Mouse (Mus musculus): ENCODE data around the gene Gucy2g. TPM values are rescaled to one million over a fixed set of nuclear protein-coding genes. Genes with fewer than 3 reads are reported as not detected.
"Not testable (repeated sequence)": the region's sequence is repeated elsewhere in the genome, so short reads cannot be mapped to it uniquely, and the experiment has no call there.

The Gucy2g gene
- polyA plus RNA-seq, 1 experiment: 0.05 TPM

GRCm38 (mm10) chr19:55177143-55177542, 63.9 kb downstream of the Gucy2g start:
- no peak for DNase-seq (ENCODE audit: low read depth)
- no peak for TF ChIP-seq POLR2A (IDR thresholded peaks at IDR 0.05; ENCODE audit: borderline replicate concordance, extremely low read depth, insufficient read depth, insufficient read length, poor library complexity, severe bottlenecking)
- no peak for TF ChIP-seq CTCF (IDR thresholded peaks at IDR 0.05; ENCODE audit: borderline replicate concordance, extremely low read depth, insufficient read depth, insufficient read length)

DNA sequence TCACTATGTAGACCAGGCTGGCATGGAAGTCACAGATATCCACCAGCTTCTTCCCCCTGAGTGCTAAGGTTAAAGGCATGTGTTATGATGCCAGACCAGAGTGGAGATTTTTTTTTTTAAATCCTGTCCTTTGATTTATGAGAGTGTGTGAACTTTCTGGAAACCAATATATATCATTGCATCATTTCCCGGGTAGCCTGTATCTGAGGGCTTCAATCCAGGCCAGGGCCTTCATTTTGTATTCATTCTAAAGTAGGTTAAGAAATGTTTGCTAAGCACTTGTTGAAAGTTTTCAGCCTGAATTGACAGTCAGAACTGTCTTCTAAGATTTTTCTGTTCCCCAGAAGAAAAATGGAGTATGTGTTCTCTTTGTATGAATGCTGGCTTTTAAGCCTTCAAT, 69.5 kb downstream of the Gucy2g start:
- TF ChIP-seq CTCF (IDR thresholded peaks at IDR 0.05; ENCODE audit: borderline replicate concordance, extremely low read depth, insufficient read depth, insufficient read length) (no peak), POLR2A (IDR thresholded peaks at IDR 0.05; ENCODE audit: borderline replicate concordance, extremely low read depth, insufficient read depth, insufficient read length, poor library complexity, severe bottlenecking) (no peak)
- DNase-seq (ENCODE audit: low read depth): no peak

GRCm38 (mm10) chr19:55170399-55170798, 70.6 kb downstream of the Gucy2g start:
- TF ChIP-seq POLR2A (IDR thresholded peaks at IDR 0.05; ENCODE audit: borderline replicate concordance, extremely low read depth, insufficient read depth, insufficient read length, poor library complexity, severe bottlenecking) (no peak), CTCF (IDR thresholded peaks at IDR 0.05; ENCODE audit: borderline replicate concordance, extremely low read depth, insufficient read depth, insufficient read length) (no peak)
- no peak for DNase-seq (ENCODE audit: low read depth)

GRCm38 (mm10) chr19:55169236-55169729, 71.8 kb downstream of the Gucy2g start:
- DNase-seq (ENCODE audit: low read depth): not testable (repeated sequence)

DNA sequence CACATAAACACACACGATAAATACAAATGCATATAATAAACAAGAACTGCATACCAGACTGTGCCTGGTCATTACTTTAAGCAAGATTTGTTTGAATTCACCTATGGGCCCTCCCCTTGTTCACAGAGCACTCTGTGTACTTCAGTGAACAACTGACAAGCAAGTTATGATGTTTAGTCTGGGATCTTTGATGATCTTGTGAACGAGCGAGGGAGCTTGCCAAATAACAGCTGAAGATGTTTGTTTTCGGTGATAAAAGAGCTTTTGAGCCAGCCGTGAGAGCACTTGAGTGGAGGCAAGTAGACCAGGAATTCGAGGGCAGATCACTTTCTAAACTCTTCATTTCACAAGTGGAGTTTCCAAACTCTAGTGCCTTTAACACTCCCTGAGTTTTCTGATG, 72.7 kb downstream of the Gucy2g start:
- DNase-seq (ENCODE audit: low read depth): no peak
- TF ChIP-seq CTCF (IDR thresholded peaks at IDR 0.05; ENCODE audit: borderline replicate concordance, extremely low read depth, insufficient read depth, insufficient read length) (no peak), POLR2A (IDR thresholded peaks at IDR 0.05; ENCODE audit: borderline replicate concordance, extremely low read depth, insufficient read depth, insufficient read length, poor library complexity, severe bottlenecking) (no peak)

DNA sequence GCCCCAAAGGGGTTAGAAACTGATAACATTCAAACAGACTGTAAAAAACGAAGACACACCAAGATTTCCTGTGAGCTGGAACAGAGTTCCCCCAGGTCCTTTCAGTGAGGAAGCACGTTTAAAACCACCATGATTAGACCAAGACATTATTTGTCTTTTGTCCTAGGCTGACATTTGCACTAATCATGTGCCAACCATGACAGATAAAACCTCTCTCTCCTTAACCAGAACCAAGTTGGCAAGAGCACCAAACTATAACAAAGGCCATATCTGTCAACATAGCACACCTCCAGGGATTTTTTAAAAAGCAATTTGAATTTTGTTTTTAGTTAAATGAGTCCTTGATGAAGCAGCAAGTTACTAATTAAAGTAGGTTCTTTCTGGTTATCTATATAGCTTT, 73.3 kb downstream of the Gucy2g start:
- no peak for DNase-seq (ENCODE audit: low read depth)
- no peak for TF ChIP-seq POLR2A (IDR thresholded peaks at IDR 0.05; ENCODE audit: borderline replicate concordance, extremely low read depth, insufficient read depth, insufficient read length, poor library complexity, severe bottlenecking)
- no peak for TF ChIP-seq CTCF (IDR thresholded peaks at IDR 0.05; ENCODE audit: borderline replicate concordance, extremely low read depth, insufficient read depth, insufficient read length)

- TF ChIP-seq CTCF (IDR thresholded peaks at IDR 0.05; ENCODE audit: borderline replicate concordance, extremely low read depth, insufficient read depth, insufficient read length) (no peak), POLR2A (IDR thresholded peaks at IDR 0.05; ENCODE audit: borderline replicate concordance, extremely low read depth, insufficient read depth, insufficient read length, poor library complexity, severe bottlenecking) (no peak)
- DNase-seq (ENCODE audit: low read depth): no peak
Measured at GRCm38 (mm10) chr19:55166741-55167140, 74.3 kb downstream of the Gucy2g start.

- TF ChIP-seq POLR2A (IDR thresholded peaks at IDR 0.05; ENCODE audit: borderline replicate concordance, extremely low read depth, insufficient read depth, insufficient read length, poor library complexity, severe bottlenecking) (no peak), CTCF (IDR thresholded peaks at IDR 0.05; ENCODE audit: borderline replicate concordance, extremely low read depth, insufficient read depth, insufficient read length) (no peak)
- no peak for DNase-seq (ENCODE audit: low read depth)
Measured at GRCm38 (mm10) chr19:55165954-55166353, 75.1 kb downstream of the Gucy2g start.

GRCm38 (mm10) chr19:55165183-55165865, 75.7 kb downstream of the Gucy2g start:
- TF ChIP-seq CTCF (IDR thresholded peaks at IDR 0.05; ENCODE audit: borderline replicate concordance, extremely low read depth, insufficient read depth, insufficient read length) (no peak), POLR2A (IDR thresholded peaks at IDR 0.05; ENCODE audit: borderline replicate concordance, extremely low read depth, insufficient read depth, insufficient read length, poor library complexity, severe bottlenecking) (no peak)

DNA sequence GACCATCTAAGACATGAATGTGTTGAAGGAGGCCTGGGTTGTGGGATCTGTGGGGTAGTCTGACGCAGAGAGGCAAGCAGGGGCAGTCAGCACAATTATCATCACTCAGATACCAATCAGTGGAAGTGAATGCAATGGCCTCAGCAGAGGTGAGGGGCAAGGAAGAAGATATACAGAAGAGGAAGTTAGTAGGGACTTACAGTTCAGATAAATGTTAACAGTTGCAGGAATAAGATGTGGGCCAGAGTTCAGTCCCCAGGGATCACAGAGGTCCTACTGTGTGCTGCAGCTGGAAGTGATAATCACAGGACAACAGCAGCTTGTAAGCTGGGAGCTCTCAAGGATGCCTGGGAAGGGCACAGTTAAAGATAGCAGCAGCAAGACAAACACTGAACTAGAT, 76.9 kb downstream of the Gucy2g start:
- TF ChIP-seq CTCF (IDR thresholded peaks at IDR 0.05; ENCODE audit: borderline replicate concordance, extremely low read depth, insufficient read depth, insufficient read length) (no peak), POLR2A (IDR thresholded peaks at IDR 0.05; ENCODE audit: borderline replicate concordance, extremely low read depth, insufficient read depth, insufficient read length, poor library complexity, severe bottlenecking) (no peak)
- DNase-seq (ENCODE audit: low read depth): no peak

More at GRCm38 (mm10) chr19:55165183-55165865, 75.7 kb downstream of the Gucy2g start:
- no peak for DNase-seq (ENCODE audit: low read depth)

DNA sequence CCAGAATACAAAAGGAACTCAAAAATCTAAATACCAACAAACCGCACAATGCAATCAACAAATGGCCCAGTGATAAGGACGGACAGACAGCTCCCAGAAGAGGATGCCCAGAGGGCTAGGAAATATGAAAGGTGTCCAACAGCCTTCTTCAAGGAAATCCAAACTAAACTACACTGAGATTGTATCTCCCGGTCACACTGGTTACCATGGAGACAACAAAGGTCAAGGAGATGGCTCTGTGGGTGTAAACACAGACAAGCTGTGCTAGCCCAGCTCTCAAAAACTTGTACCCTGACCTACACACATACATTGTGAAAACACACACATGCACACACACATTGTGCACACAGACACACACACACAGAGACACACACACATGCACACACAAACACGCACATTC, 78.8 kb downstream of the Gucy2g start:
- TF ChIP-seq POLR2A (IDR thresholded peaks at IDR 0.05; ENCODE audit: borderline replicate concordance, extremely low read depth, insufficient read depth, insufficient read length, poor library complexity, severe bottlenecking) (no peak), CTCF (IDR thresholded peaks at IDR 0.05; ENCODE audit: borderline replicate concordance, extremely low read depth, insufficient read depth, insufficient read length) (no peak)
- no peak for DNase-seq (ENCODE audit: low read depth)

DNA sequence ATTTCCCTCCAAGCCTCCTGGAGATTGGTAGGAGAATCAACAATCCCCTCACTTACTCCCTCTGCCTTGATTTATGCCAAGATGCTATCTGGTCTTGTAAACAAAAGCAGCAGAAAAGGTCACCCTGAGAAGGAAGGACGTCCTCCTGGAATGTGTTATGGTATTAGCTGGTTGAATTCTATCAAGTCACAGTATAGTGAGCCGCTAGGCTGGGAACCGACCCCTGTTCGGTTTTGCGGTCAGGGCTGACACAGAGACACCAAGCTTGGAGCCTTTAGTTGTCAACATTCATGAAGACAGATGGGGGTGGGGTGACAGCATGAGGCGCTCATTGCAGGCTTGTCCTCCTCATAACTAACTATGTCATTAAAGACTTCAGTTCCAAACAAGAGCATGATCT, 81.2 kb downstream of the Gucy2g start:
- no peak for TF ChIP-seq POLR2A (IDR thresholded peaks at IDR 0.05; ENCODE audit: borderline replicate concordance, extremely low read depth, insufficient read depth, insufficient read length, poor library complexity, severe bottlenecking)
- TF ChIP-seq CTCF (IDR thresholded peaks at IDR 0.05; ENCODE audit: borderline replicate concordance, extremely low read depth, insufficient read depth, insufficient read length): no peak
- no peak for DNase-seq (ENCODE audit: low read depth)

Measured in brain, embryonic 14.5 days (tissue).